Mouse (Mus musculus) brain, embryonic 14.5 days (tissue): ENCODE measurements at regions not wholly inside any gene's neighbourhood (a gene's known extent, or its start where the extent isn't known, plus 50 kb on each side); places are given as distances from the start of the nearest gene placed in this dataset.

Source experiments
- DNase-seq: peaks from one replicate; pipeline ENCODE4 v3.0.0-alpha.2; 2011; ENCODE audit warnings: low read depth
- CTCF ChIP-seq: fragments of 200-500 bp; IDR thresholded peaks from 2 replicates; pipeline ENCODE4 v1.5.1; 2012; ENCODE audit warnings: inconsistent platforms, mild to moderate bottlenecking, moderate library complexity, borderline replicate concordance; ENCODE audit not compliant: insufficient read depth, insufficient read length; ENCODE audit errors: extremely low read depth
- POLR2A ChIP-seq: fragments of 200-500 bp; IDR thresholded peaks from 2 replicates; pipeline ENCODE4 v1.6.1; 2012; ENCODE audit warnings: mild to moderate bottlenecking, inconsistent platforms, borderline replicate concordance; ENCODE audit not compliant: poor library complexity, insufficient read depth, insufficient read length, severe bottlenecking; ENCODE audit errors: extremely low read depth

DNA sequence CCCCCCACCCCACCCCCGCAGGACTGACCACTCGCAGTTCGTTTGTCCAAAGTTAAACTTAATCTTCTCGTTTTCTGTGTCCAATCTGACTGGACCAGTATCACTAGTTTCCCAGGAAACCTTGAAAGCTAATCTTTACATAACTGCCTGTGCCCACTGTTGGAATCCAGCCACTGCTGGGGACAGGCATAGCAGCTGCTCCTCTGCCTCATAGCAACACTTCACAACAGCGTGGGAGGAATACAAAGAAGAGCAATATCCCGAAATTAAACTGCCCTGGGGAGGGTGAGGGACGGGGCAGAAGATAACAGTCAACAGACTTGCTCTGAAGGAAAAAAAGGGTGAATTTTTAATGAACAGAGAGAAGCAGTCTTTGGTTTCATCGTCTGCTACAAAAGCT lies 456.8 kb downstream of the Kcnj2 start:
- TF ChIP-seq POLR2A: no peak
- no peak for TF ChIP-seq CTCF

DNA sequence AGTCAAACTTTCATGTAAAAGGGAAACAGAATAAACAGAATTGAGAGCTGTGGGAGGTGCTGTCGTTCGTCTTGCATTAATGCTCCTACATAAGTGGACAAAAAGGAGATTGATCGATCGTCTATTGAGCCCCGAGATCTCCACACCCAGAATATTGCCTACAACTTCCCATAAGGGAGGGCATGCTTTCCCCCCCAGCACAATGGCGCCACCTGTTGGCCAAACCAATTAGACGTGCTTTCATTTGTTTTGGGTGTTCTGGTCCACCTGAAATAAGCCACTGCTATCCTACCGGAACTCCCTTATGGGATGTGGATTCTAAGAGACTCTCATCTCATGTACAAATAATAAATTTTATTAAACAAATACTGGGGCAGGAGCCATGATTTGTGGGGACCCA lies 457.5 kb downstream of the Kcnj2 start:
- TF ChIP-seq POLR2A: no peak
- TF ChIP-seq CTCF: peak; percentile 62; the same call in 1 of the 2 replicates
- peak; percentile 57 for DNase-seq

More for the DNA sequence above, 456.8 kb downstream of the Kcnj2 start:
- peak; percentile 89 for DNase-seq

DNA sequence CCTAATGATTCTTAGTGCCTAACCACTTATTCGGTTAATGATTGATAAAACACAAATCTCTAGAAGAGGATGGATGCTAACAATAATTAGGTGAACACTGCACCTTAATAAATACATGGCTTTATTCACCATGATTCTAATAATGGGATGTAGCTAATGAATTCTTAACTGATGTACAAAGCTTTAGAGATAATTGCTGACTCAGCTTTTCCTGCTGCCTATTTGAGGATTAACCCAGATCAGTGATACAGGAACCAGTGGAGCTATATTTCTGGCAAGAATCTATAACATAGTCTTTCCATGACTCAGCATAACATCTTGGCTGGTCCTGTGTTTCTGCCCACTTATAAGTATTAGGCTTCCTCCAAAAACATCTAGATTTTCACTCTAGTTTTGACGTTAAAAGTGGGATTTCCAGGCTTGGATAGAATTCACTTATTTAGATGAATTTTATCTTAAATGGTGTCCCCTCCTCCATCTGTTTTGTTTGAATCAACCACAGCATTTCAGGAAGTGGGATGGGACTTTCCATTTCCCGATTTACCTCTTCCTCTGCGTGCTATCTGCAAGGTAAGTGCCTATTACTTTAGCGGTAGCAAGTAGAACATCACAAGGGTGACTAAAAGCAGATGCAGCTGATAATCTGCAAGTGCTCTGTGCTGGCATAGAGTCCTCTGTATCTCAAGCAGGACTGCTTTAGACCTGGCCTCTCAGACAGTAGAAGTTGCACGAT lies 460.2 kb downstream of the Kcnj2 start:
- no peak for TF ChIP-seq POLR2A
- no peak for TF ChIP-seq CTCF
- no peak for DNase-seq

DNA sequence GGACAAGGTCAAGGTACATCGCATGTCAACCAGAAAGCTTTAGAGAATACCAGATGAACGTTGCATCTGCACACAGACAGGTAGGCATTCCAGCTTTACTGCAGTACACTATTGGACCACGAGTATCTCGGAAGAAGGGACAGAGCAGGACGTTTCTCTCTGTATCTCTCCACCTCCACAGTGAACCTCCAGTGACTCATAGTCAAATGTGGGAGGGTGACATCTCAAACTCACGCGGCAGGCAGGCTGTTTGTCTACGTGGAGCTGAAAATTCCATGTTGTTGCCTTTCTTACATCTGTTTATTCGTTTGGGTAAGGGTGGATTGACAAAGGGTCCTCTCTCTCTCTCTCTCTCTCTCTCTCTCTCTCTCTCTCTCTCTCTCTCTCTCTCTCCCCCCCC lies 463.6 kb downstream of the Kcnj2 start:
- no peak for TF ChIP-seq CTCF
- no peak for DNase-seq

DNA sequence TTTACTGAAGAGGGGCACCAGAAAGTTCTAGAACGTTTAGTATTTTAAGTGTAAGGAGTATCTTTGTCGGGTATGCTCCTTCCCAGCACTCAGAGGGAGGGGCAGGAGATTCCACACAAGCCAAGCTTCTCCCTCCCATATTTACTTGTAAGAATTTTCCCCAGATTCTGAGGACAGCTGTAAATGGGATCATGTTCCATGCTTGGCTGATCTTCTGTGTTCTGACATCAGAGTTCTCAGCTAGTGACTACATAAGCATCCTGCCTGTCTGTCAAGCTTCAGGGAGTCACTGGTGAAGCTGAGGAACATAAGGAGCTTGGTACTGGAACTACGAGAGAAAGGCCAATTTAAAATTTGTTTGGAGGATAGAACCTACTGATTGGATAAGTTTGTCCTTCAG lies 464.9 kb downstream of the Kcnj2 start:
- peak; percentile 17 for DNase-seq

DNA sequence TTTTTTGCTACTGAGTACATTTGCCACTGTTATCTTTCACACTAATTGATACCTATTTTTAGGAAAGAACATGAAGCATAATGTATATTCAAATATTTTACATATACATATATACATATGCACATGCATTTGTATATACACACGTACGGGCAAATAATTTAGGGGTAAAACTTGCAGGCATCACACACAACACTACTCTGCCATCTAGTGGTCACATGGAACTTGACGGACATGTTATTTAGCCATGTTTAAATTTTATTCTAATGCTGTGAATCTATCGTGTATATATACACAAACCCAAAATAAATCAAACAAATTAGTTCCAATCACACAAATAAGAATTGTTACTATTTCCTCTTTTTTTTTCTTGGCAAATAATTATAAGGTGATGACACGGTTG lies 466.5 kb downstream of the Kcnj2 start:
- DNase-seq: peak; percentile 82
- TF ChIP-seq CTCF (peak; percentile 64; the same call in 1 of the 2 replicates), POLR2A (no peak)

More for the DNA sequence above, 464.9 kb downstream of the Kcnj2 start:
- no peak for TF ChIP-seq POLR2A
- TF ChIP-seq CTCF: no peak

DNA sequence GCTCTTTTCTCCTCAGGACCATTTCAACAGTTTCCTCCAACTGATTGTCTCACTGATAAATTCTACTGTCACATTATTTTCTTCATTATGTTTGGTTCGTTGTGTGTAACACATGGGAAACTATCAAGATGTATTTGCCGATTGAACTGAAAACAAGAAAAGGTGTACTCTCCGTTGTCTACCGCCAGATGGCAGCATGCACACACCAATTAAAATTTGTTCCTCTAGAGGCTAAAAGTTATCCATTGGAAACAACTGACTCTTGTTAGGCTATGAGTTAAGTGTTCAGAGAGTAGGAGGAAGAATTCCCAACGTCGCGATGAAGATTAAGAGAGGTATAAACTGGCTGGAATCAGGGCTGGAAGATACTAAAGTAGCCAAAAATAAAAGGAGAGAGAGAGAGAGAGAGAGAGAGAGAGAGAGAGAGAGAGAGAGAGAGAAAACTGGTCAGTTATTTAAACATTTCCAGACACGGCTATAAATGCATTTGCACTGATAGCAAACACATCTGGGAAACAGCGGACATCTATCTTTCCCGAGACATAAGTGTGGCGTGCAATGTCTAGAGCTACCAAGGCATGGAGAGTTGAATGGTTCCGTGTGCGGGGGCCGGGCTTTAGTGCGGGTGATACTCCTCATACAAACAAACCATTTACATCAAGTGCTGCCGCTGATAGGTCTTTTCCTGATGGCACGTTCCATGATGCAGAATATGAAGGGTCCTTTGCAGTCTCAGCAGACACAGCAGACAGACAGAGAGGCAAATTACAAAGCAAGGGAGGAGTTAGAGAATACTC lies 470.3 kb downstream of the Kcnj2 start:
- peak; percentile 90 for DNase-seq
- TF ChIP-seq POLR2A (no peak), CTCF (peak; percentile 74; the same call in 1 of the 2 replicates)

DNA sequence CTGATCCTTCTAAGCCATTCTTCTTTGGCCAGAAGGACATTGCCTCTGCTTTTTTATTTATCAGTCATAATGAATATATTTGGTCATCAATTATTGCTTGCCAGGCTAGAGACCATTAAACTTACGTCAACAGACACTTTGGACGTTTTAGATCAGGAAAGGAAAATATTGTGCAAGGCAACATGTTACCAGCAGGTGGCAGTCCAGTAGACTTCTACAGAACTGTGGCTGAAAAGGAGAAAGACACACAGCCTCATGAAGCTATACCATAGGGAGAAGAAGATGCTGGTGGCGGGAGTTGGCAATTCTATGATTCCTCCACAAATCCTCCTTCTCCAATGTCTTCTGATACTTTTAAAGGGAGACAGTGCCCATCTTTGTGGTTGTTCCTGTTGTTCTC lies 471.7 kb downstream of the Kcnj2 start:
- TF ChIP-seq POLR2A (no peak), CTCF (peak; percentile 72; the same call in 1 of the 2 replicates)
- peak; percentile 75 for DNase-seq

DNA sequence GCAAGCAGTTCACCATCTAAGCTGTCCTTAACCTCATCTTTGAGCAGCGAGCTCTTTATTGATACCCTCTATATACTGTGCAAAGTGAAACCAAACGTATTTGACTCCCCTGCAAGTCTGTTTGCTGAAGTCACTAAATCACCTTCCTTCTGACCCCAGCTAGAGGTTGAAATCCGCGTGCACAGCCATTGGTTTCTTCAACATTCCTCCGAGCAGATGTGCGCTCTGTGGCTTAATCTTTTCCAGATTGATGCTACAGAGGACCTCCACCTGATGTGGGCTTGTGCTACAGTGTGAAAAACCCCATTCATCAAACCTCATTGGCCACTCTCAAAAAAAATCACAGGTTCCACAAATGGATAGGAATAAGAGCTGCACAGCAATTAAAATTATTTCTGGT lies 474.0 kb downstream of the Kcnj2 start:
- no peak for DNase-seq
- no peak for TF ChIP-seq CTCF

DNA sequence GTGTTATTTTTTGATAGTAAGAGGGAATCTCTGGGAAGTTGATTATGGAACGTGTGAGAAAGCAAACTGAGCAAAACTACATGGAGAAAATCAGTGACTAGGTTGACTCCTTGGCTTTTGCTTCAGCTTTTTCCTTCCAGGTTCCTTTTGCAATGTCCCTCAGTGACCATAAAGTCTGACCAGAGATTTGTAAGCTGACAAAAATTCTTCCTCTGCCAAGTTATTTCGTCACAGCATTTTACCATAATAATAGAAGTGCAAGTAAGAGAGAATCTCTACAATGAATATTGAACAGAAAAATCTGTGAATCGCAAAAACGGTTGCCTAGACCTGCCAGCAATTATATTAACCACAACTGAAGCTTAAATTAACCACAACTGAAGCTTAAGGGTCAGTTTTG lies 479.3 kb downstream of the Kcnj2 start:
- DNase-seq: no peak
- no peak for TF ChIP-seq POLR2A
- TF ChIP-seq CTCF: no peak

DNA sequence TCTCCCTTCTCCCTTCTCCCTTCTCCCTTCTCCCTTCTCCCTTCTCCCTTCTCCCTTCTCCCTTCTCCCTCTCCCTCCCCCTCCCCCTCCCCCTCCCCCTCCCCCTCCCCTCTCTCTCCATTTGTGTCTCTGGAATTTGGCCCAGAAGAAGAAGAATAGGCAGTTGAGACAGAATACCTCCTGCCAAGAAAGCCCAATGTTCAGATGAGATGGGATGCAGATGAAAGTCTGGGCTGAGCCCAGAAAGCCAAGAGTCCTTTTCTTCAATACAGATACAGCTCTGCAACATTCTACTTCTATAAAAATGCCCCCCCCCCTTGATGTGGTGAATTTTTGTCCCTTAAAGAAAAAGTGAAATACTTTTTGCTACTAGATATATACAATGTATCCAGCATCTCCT lies 489.2 kb downstream of the Kcnj2 start:
- peak; percentile 57 for DNase-seq
- TF ChIP-seq POLR2A (no peak), CTCF (no peak)

DNA sequence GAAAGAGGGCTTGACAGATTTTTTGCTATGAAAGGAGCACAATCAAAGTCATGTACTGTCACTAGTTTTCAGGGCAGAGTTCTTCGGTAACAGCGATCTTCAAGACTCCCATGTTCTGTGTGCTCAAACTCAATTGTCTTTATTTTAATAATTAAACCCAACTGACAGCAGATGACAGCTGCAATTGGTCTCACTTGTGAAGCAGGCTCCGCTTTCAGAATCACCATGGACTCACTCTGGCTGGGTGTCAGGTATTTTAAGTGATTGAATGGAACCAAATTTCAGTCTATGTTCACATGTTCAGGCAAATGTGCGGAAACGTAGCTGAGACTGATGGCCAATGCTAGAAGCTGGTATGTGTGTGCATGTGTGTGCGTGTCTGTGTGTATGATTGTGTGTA lies 489.7 kb downstream of the Kcnj2 start:
- peak; percentile 53 for DNase-seq
- TF ChIP-seq CTCF (no peak), POLR2A (no peak)

DNA sequence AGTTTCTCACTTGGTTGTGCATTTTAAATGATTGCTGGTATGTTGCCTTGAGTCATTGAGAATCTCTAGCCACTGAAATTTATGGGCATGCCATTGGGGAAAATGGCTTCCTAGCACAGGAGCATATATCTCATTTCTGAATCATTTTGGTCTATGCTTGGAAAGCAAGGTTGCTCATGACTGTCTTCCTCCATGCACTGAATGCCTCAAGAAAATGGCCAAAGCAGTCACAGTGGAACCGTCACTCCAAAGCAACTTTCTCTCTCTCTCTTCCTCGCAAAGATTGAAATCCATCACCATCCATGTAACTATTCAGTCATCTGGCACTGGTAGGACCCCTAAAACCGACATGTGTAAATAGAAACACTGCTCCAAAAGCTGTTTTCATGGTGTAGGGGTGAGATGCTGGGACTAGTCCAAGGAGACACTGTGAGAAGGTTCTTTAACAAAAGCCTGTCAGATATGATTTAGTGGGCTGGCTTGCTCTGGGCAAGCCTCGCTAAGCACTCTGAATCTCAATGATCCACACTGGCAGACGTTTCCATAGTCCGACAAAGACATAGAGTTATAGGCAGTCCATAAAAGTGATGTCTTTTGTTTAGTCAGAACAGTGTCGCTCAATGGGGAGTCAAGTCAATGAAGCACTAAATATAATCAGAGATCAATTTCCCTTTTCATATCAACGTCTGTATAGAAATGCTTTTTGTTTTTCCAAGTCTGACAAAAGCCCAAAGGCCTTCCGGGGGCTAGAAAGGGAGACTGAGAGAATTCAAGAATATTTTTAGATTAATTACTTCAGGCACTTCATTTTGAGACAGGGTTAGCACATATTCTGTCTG lies 492.6 kb downstream of the Kcnj2 start:
- peak; percentile 77 for DNase-seq
- no peak for TF ChIP-seq CTCF
- TF ChIP-seq POLR2A: no peak

DNA sequence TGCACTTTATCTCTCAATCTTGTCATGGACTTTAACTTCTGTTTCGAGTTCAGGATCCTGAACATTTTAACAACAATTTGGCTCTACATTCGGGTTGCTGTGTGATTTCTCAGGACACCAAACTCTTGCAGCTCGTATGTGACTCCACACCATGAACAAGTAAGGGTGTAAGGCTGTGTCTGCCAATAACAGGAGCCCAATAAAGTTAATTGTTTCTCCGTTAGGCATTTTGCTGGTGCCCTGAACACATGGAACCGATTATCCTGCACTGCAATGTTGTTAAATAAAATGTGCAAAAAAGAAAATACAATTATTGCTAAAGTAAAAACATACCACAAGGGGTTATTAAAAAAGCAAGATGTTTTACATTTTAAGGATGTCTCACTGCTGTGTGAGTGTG lies 497.2 kb downstream of the Kcnj2 start:
- TF ChIP-seq CTCF: no peak
- TF ChIP-seq POLR2A: no peak
- DNase-seq: no peak

DNA sequence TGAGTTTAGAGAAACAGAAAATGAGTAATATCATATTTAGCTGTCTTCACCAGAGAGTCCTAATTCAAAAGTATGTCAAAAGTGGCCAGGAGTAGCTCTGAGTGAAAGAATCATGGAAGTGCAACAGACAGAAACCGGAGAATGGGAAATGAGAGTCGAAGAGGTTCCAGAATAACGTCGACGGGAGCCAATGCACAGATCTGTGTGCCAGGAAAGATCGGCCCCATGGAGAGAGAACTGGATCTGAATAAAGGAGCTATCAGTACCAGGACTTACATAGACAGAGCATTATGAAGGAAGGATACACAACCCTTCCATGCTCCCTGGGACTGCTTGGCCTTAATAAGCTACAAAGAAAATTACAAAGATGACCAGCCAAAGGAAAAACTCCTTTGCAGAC lies 502.1 kb downstream of the Kcnj2 start:
- TF ChIP-seq POLR2A (no peak), CTCF (no peak)
- no peak for DNase-seq
